Mouse (Mus musculus) natural killer cell, adult 2 months (primary cell): ENCODE data around the gene Relt.

Experiments used
- DNase-seq, 2 experiments: peaks; one replicate each; pipeline ENCODE4 v3.0.0; 2022; ENCODE audit warnings: low spot score in 2 of 2

Relt gene

DNA sequence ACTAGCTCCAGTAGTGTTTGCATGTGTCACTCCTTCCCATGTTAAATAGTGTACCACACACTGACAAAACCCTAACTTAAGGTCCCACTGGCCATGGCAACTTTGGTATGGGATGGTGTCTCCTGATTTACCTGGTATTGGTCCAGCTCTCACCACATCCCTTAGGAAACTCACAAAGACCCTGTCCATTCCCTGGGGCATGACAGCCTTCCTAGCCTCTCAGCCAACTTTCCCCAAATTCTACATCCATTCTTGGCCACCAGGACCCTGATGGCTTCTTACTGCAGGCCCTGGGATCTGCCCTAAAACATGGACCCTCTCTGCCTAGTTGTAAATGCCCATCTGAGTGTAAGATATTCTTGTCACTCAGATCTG is 18.2 kb downstream of the Relt start:
- no peak for DNase-seq

DNA sequence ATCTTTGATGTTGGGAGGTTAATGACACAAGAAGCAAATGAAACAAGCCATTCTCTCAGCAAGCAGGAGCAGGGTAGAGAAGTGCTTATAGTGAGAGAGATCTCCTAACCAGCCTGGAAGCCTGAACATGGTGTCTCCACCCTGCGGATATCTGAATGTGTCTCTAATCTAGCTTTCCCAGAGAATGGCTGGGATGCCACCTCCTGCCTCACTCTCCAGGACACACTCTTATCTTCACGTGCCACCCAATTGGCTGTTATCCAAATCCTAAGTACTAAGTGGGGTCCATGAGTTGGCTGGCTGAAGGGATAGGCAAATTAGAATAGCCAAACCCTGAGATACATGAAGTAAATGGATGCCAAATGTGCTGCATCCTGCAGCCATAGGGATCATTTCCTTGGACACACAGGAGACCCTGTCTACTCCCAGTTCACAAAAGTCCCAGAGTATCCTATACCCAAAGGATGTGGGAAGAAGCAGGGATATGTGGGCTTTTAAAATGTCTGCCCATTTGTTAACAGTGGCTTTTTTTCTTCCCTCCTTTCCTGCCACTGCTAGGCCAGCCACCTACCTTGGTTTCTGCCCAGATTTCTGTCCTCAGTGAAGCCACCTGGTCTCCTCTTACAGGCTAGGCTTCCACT is 18.7 kb downstream of the Relt start:
- no peak for DNase-seq

DNA sequence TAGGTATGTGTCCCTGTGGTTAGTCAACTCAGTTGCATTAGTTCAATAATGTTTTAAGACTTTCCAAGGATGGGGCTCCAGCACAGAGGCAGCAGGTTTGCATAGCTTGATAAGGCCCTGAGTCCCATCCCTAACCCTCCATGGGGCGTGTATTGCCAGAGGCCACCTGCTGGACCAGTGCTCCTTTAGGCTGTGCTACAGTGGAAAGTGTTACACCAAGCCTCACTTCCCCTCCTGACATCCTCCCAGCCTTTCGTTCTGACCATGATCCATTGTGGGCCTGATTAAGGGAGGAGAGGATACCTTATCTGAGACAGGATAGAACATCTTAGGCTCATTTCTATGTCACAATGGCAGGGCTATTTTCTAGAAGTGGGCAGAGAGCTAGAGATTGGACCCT is 19.4 kb downstream of the Relt start:
- no peak for DNase-seq

DNA sequence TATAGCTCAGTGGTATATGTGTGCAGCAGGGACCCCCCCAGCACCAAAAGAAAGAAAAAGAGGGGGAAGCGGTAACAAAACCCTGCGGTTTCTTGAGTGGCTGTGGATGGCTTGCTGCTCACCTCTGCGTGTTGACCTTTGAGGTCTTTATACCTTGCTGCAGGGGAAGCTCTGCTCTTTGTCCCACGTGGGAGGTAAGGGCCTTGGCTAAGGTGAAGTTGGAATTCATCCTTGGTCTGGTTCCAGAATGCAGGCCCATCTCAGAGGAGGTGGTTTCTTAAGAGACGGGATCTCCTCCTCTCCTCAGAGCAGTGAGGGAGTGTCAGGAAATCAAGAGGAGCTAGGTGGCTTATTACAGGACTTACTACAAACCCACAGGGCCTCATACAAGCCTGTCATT is 21.1 kb downstream of the Relt start:
- no peak for DNase-seq

DNA sequence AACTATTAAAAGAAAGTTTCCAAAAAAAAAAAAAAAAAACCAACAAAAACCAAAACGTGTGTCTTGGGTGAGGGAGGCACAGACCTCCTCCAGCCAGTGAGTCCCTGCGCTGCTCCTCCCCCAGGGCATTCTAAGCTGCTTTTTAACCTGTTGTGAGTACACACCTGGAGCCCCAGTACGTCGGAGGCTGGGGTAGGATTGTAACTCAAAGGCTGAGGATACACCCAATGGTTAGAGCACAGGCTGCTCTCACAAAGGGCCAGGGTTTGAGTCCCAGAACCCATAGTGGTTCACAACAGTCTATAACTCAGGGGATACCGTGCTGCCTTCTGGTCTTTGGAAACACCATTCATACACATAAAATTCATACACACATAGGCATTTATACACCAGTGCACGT is 21.6 kb downstream of the Relt start:
- DNase-seq: no peak

DNA sequence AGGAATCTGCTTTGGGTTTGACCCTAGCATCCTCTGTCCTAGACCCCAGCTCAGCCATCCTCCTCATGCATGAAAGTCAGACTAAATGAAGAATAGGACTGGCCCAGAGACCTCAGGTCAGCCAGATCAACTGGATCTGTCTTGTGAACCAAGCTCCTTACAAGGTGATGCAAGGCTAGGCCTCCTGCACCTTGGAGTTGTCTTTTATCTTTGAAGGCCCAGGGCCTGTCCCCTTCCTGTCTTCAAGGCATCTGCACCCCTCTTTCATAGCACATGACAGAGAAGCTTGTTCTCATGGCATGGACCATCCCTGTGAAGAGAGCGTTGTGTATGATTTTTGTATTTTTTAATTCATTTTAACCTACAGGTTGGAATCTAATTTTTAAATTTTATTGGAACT is 22.3 kb downstream of the Relt start:
- DNase-seq: no peak

DNA sequence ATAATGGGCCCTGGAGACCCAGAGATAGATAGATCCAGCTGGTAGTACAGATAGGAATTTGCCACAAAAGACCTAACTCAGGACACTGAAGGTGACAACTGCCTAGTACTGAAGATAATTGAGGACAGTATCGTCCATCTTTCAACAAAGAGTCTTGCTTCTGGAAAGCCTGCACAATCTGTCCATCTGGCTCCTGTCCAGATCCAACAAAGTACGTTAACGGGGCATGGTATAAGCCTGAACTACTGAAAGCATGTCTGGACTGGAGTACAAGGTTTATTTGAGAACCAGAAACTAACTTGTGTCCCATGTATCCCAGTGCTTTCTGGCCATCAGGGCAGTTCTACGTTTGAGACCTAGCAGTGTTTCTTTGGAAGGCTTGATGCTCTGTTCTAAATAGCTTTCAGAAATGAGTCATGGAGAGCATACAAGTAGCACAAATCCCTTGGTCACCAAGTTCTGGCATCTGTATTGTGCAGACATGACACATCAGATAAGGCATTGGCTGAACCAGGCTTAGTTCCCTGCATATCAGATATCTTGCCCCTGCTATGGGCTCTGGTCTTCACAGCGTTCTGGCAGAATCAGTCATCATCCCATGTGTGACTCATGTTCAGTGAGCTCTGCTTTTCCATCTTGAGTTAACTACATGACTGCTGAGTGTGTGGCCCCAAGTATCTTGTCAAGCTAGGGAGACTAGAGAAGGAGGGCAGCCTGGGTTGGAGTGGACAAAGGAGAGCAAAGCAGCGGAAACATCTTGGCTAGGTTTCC is 23.4 kb downstream of the Relt start:
- no peak for DNase-seq

DNA sequence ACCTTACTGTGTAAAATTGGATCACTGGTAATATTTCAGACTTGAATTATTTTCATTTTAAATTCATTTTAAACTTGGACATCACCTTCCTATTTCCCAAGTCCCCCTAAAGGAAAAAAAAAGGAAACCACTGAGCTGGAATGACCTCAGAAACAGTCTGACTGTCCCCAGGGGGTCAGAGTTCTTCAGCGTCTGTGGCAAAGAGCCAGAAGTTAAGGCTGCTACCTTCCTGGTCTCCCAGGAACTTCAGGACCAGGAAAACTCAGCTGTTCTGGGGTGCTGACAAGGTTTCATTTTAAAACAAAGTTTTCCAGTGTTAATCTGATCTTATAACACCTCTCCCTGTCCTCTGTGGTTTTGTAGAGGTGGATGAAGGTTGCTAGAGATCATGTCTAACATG is 25.5 kb downstream of the Relt start:
- DNase-seq: no peak

DNA sequence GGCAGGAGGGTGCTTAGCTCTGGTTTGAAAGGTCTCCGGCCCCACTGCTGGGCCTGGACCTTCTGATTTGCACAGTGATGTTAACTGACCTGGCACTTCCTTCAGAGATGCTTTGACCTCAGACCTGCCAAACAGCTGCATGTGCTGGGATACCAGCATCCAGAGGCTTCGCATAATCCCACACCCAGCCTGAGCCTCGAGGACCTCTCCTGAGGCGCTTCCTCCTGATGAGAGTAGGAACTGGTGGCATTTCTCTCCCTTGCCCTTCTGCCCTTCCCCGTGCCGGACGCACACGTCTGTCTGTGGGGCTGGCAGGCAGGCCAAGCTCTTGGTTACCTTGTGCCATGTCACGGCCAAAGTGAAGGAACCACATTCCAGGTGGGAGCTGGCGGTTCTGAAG is 26.6 kb downstream of the Relt start:
- no peak for DNase-seq

DNA sequence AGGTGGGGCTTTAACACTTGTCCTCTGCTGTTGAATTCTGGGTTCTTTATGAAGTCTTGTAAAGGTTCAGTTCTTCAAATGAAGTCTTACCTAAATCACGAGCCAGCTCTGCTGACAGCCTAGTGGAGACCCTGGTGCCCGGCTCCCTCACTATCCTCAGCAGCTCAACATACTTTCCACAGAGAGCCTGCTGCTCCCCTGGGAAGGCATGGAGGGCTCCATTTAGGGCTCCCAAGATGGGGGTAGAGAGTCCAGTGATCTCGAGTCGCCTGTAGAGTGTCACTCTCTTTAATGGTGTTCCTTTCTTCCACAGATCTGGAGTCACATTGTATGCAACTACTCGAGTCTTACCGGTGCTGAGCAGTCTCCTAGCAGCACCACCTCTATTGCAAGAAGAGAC is 27.5 kb downstream of the Relt start:
- no peak for DNase-seq

DNA sequence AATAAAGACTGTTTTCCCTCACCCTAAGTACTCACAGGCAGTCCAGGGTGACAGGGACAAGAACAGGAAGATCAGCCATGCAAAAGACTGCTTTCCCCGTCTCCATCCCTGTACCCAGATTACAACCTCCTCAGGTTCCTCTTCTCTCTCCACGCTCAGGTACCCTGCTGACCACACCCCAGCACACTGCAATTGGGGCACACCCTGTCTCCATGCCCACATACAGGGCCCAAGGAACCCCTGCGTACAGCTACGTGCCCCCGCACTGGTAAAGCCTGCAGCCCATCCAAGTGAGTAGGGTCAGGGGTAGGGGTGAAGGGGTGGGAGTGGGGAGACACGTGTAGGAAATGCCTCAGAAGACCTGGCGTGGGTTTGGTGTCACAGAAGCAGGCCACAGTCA is 28.1 kb downstream of the Relt start:
- no peak for DNase-seq

DNA sequence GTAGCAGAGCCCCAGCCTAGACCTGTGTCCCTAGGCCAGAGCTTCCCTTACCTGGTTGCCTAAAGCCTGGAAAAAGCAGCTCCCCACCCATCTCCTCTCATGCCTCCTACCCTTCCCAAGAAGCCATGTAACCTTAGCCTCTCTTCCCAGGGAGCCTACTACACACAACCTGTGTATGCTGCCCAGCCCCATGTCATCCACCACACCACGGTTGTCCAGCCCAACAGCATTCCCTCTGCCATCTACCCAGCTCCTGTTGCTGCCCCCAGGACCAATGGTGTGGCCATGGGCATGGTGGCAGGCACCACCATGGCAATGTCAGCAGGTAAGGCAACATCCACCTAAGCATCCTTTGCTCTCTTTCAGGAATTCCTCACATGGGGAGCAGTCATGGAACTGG is 29.4 kb downstream of the Relt start:
- no peak for DNase-seq

DNA sequence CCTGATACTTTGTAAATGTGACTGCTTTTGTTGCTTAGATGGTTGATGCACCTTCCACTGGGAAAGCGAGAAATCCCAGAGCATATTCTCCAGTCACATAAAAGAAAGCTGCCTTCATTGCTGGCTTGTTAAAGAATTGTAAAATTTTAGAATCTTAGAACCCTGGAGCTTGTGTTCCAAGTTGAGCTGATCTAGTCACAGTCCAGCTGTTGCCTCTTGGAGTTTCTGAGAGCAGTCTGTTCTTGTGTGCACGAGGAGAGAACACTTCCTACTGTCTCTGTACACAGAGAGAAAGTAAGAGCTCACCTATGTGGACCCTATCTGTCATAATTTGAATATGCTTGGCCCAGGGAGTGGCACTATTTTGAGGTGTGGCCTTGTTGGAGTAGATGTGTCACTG is 34.7 kb downstream of the Relt start:
- no peak for DNase-seq

DNA sequence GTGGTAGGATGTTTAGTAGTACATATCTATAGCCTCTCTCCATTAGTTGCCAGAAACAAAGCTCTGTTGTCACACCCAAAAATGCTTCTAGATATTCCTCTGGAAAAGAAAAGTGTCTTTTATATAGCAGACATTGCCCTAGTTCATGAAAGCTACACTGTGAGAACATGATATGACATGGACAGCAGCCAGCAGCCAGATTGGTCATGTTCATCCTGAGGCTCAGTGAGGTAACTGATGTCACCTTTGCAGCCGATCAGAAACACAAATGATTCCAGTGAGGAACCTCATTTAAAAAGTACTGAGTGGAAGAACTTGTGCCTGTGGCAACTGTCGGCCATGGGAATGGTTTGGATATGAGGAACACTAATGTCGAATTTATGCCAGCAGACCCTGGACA is 38.6 kb downstream of the Relt start:
- no peak for DNase-seq

DNA sequence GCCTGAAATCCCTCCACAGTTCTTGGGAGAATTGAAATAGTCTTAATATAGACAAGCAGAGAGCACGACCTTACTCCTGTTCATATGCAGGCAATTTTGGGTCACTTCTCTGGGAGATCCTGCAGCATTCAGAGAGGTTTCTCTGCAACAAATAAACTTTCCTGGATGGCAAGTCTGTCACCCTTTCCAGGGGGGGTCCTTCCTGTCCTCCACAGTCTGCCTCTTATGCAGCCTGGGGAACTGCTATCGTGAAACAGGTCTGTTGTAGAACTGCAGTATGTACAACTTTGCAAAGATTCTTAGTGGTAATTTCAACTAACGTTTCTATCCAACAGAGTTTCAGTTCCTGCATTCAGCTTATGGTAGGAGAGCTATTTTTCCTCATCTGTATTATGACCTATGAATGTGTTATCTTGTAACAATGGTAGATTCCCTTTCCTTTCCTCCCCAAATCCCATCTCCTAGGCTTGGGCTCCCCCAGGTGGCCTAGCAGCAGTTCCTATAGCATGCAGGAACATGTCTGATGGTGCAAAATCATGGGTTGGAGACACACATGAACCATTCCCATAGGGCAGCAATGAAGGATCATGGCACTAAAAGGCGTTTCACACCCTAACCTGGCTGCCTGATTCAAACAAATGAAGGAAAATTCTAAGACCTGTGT is 44.7 kb downstream of the Relt start:
- no peak for DNase-seq

DNA sequence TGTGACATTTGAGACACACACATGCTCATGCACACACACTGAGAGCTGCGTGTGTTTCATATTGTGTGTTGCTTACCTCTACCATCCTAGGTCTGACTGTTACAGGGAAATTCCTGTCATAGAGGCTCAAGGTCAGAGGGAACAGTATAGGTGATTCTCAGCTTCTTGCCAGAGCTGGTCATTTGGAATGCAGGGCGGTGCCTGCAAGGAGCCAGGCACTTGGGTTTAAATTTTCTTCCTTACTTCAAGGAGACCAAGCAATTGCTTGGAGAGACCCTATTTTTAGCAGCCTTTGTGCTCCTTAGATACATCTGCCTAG is 45.8 kb downstream of the Relt start:
- no peak for DNase-seq

DNA sequence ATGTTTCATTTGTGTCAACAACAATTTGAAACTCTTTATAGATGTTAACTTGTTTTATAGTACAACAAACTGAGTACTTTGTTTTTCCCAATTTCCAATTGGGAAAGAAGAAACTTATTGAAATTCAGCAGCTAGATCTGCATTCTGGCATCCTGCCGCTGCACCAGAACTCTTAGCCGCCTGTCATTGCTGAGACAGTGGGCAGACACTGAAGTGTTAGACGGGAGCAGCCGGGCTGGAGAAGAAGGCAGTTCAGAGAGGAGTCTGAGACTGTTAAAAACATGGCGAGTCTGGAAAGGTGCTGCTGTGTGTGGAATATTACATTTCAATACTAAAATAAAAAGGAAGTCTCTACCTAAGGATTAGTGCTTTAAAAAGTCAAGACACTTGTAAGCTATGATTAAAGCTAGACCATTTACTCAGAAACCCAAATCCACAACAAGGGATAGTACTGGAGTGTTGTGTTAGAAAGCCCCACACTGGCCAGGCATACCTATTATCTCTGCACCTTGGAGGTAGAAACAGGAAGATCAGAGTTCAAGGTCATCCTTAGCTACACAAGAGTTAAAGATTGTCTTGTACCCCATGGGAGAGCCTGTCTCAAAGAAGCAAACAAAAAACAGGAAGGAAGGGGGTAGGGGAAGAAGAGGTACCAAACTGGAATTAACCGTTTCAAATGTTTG is 46.3 kb downstream of the Relt start:
- no peak for DNase-seq

DNA sequence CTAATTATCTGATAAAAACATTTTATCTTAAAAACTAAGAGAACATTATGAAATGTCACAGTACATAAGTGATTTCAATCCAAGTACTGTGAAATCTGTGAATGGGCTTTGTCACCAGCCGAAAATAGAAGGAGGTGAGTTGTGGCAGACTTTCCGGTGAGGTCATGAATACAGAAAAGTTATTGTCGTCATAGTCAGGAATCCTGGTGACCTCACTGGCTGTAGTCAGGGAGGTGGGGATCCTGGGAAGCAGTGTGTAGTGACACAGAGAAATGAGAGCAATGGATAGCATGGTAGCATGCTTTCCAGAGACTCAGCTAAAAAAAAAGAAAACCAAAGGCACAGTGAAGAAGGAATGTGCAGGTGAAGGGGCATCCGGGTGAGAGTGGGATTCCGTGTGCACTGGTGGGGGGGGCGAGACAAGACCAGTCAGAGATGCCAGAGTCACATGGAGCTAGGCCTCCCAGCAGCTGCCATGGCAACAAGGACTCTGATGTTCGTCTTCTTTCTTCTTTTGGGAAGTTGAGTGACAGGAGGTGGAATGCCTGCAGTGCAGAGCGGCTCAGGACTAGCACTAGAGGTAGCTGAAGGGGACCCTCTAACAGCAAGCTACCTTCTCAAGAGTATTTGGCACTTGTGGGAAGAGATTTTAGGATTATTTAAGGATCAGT is 47.2 kb downstream of the Relt start:
- no peak for DNase-seq

DNA sequence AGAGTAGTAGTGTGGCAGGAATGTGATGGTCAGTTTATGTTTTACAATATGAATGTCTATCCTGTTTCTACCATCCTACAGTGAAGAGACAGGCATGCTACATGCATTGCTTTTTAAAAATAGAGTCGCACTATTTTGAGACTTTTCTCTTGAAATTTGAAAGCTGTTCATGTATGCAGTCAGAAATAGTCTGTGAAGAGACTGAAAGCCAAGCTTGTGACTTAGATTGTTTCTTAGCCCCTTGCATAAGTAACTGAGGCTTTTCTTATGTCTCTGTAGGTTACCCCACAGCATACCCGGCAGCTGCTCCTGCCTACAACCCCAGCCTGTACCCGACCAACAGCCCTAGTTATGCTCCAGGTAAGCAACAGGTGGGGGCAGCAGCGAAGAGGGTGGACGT is 50.6 kb downstream of the Relt start:
- DNase-seq: no peak

DNA sequence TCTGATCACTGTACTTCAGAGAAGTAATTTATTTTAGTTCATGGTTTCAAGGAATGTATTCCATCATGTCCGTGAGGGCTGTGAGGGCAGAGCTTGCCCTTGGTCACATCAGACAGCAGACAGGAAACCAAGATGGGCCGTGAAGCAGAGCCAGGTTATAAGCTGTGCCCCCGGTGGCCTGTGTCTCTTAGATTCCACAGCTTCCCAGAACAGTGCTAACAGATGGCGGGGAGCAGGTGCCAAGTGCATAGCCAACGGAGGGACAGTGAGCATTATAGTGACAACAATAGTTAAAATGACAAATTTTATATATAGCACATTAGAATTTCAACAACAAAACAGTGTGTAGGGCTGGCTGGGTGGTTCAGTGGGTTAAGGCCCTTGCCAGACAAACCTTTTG is 51.3 kb downstream of the Relt start:
- DNase-seq: no peak

DNA sequence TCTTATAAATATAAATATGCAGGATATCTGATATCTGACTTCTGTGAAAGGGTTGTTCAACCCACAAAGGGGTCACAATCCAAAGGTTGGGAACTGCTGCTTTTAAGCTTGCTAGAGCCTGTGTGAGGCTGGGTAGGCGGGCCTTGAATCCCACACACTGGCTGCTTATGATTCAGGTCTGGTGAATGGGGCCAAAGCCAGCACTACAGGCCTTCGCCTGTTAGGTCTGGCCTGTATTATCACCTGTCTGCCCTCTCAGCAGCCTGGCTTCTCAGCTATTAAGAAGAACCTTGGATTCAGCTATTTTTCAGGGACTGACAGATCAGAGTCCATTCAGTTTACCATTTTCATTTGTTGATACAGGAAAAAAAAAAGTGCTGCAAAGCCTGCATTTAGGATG is 57.9 kb downstream of the Relt start:
- no peak for DNase-seq

DNA sequence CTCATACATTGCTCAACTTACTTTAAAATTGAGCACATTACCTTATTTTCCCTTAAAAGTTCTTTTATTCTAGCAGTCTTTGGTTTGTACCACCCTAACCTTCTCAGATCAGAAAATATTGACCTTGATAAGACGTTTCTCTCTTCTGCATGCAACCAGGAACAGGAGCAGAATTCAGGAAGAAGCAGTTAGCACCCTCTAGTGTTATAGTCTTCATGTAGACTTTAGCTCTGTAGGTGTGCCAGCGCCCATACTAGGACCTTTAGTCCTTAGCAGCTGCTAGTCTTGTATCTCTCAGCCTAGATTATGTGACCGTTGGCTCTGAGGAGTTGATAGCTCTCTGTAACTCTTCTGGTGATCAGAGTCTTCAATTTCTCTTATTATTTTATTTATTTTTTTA is 64.4 kb downstream of the Relt start:
- DNase-seq: no peak
